20 mouse cellular contexts compared by ENCODE assay signal in genomic region chr14:34712027-34712426, GRCm38 (mm10). TPM values are rescaled to one million over a fixed set of nuclear protein-coding genes. Genes with fewer than 3 reads are reported as not detected.
DNase-seq lines count a peak whose midpoint lies in the region; ATAC-seq lines count a peak whose summit lies in the region.
"Had no signal": no experiment of that assay in that cellular context is flagged by ENCODE, and none has a peak within 500 bp of the region (broad histone marks: within the 10 kb centered on the region; RNA-seq: fewer than 3 reads in every experiment).

No protein-coding gene starts in this region.

- H3K4me1 ChIP-seq in liver, embryonic 12.5 days: peaks cover 24% of the 10 kb centered on the region
- no peaks in the 10 kb centered on the region for H3K4me1 ChIP-seq in hindbrain, embryonic 16.5 days (ENCODE audit: control insufficient read depth, insufficient read depth, low read depth, low read length)
- H3K4me1 ChIP-seq: embryonic facial prominence, embryonic 10.5 days; hindbrain, embryonic 12.5 days; limb, embryonic 12.5 days had no signal

- H3K9me3 ChIP-seq in liver, embryonic 12.5 days (replicated peaks): no peaks in the 10 kb centered on the region
- no peaks in the 10 kb centered on the region for H3K9me3 ChIP-seq in hindbrain, embryonic 16.5 days (ENCODE audit: control insufficient read depth, low read length)
- H3K9me3 ChIP-seq: embryonic facial prominence, embryonic 10.5 days; hindbrain, embryonic 12.5 days; limb, embryonic 12.5 days; liver, embryonic 13.5 days had no signal

- H3K4me3 ChIP-seq in liver, embryonic 12.5 days: no peak overlapping the region
- H3K4me3 ChIP-seq in hindbrain, embryonic 16.5 days (ENCODE audit: low read length): no peak overlapping the region
- H3K4me3 ChIP-seq: embryonic facial prominence, embryonic 10.5 days; gastrocnemius, adult 2 months; hindbrain, embryonic 12.5 days; limb, embryonic 12.5 days; liver, embryonic 13.5 days had no signal

- H3K36me3 ChIP-seq in liver, embryonic 12.5 days: peaks cover 63% of the 10 kb centered on the region
- H3K36me3 ChIP-seq in hindbrain, embryonic 16.5 days (ENCODE audit: control insufficient read depth, insufficient read depth, low read length): peaks cover 2% of the 10 kb centered on the region

- no peaks in the 10 kb centered on the region for H3K27me3 ChIP-seq in liver, embryonic 12.5 days (replicated peaks)
- no peaks in the 10 kb centered on the region for H3K27me3 ChIP-seq in hindbrain, embryonic 16.5 days (replicated peaks; ENCODE audit: control insufficient read depth, insufficient read depth, low read length)
- H3K27me3 ChIP-seq: hindbrain, embryonic 12.5 days; limb, embryonic 12.5 days; liver, embryonic 13.5 days had no signal

- ATAC-seq in frontal cortex, adult (ENCODE audit: low TSS enrichment): peak; percentile 82
- ATAC-seq in liver, embryonic 12.5 days: no peak
- no peak for ATAC-seq in hindbrain, embryonic 16.5 days
- ATAC-seq: forebrain, embryonic 16.5 days had no signal

- no peak overlapping the region for H3K9ac ChIP-seq in liver, embryonic 12.5 days
- no peak overlapping the region for H3K9ac ChIP-seq in hindbrain, embryonic 16.5 days (ENCODE audit: low read depth, low read length)
- H3K9ac ChIP-seq: hindbrain, embryonic 12.5 days; limb, embryonic 12.5 days; liver, embryonic 13.5 days had no signal

- no peak overlapping the region for H3K4me2 ChIP-seq in liver, embryonic 12.5 days
- H3K4me2 ChIP-seq in hindbrain, embryonic 16.5 days (ENCODE audit: low read length): no peak overlapping the region
- H3K4me2 ChIP-seq: hindbrain, embryonic 12.5 days; limb, embryonic 12.5 days; liver, embryonic 13.5 days; midbrain, embryonic 11.5 days had no signal

- 0 out of 2 replicates have a peak overlapping the region, but pooled peaks have one; percentile 20 for H3K27ac ChIP-seq in liver, embryonic 12.5 days
- H3K27ac ChIP-seq in hindbrain, embryonic 16.5 days (ENCODE audit: low read depth, low read length): no peak overlapping the region
- H3K27ac ChIP-seq: embryonic facial prominence, embryonic 10.5 days; hindbrain, embryonic 12.5 days; limb, embryonic 12.5 days; liver, embryonic 13.5 days had no signal

- WGBS in liver, embryonic 12.5 days (ENCODE audit: insufficient replicate concordance): 87% methylated on average over 3 of the region's 3 CpGs
- WGBS in hindbrain, embryonic 16.5 days: 89% methylated on average over 3 of the region's 3 CpGs

- DNase-seq in frontal cortex, postnatal 10 days (ENCODE audit: low spot score in 2 of 2): no peak
- peak; percentile 25 to 65 for DNase-seq in layer of hippocampus, adult 18-20 months (ENCODE audit: low spot score in 2 of 2)
- DNase-seq in layer of hippocampus, postnatal 10 days (ENCODE audit: low spot score in 2 of 2): no peak
- no peak for DNase-seq in liver
- DNase-seq in telencephalon, adult 2 months (ENCODE audit: low read depth, low spot score): peak; percentile 38
- DNase-seq: adrenal gland, adult 2 months; cerebellum, adult 11-12 months; cerebellum, postnatal 10 days; gastrocnemius, adult 2 months; liver, embryonic 13.5 days; lung, adult 2 months; lung, postnatal 14 days had no signal

RNA-seq across cellular contexts. Expression of gene Wapl, which starts 38.3 kb away (rescaled TPM):
- 10 to 100 TPM; 51.2 to 52.8 TPM for total RNA-seq in layer of hippocampus, adult 18-20 months (2021)
- total RNA-seq in layer of hippocampus, postnatal 10 days (2021): 10 to 100 TPM; 42.2 to 43.5 TPM
- 43.8 and 46.4 TPM in 2 replicates for polyA plus RNA-seq in liver, embryonic 12.5 days (2016; fragmentation: Nextera tagmentation; extraction: Ambion mirVana)
- 10.4 and 11.2 TPM in 2 replicates for polyA plus RNA-seq in hindbrain, embryonic 16.5 days (2015; fragmentation: Nextera tagmentation; extraction: Ambion mirVana)

Comparison
In these comparisons a context has a peak if more than half of its experiments do, and no peak if none do; other contexts are left out.
1. DNase-seq: peak in layer of hippocampus, adult 18-20 months (2 of 2) and telencephalon, adult 2 months (single experiment); none in frontal cortex, postnatal 10 days (0 of 2), layer of hippocampus, postnatal 10 days (0 of 2) and liver (single experiment).